Mouse (Mus musculus) bone marrow macrophage, adult 2 months (primary cell): ENCODE measurements around the gene Axin1. TPM values are rescaled to one million over a fixed set of nuclear protein-coding genes. Genes with fewer than 3 reads are reported as not detected.

Experiments
- H3K27ac ChIP-seq: 2 replicates; pipeline ENCODE4 v1.5.1; 2012; ENCODE audit warnings: low read depth, low read length; ENCODE audit not compliant: insufficient read depth
- H3K4me1 ChIP-seq: 2 replicates; pipeline ENCODE4 v1.6.1; 2012; ENCODE audit warnings: low read length; ENCODE audit not compliant: control insufficient read depth, insufficient read depth
- H3K4me3 ChIP-seq: 2 replicates; pipeline ENCODE4 v1.5.1; 2012; ENCODE audit warnings: mild to moderate bottlenecking, low read length, moderate library complexity; ENCODE audit not compliant: insufficient read depth
- CTCF ChIP-seq: IDR thresholded peaks from 2 replicates; pipeline ENCODE4 v1.5.1; 2012; ENCODE audit warnings: low read depth, mild to moderate bottlenecking, low read length, moderate library complexity
- POLR2A ChIP-seq: IDR thresholded peaks from 2 replicates; pipeline ENCODE4 v1.6.1; 2012; ENCODE audit warnings: mild to moderate bottlenecking, low read depth, low read length, borderline replicate concordance
- polyA plus RNA-seq: library from polyadenylated mRNA; stranded (reverse); fragments of >200 nt; gene quantifications from 2 replicates; pipeline ENCODE4 v1.2.4, GENCODE M21; 2012; ENCODE audit not compliant: missing spikeins, insufficient read depth, insufficient read length

Gene Axin1
- polyA plus RNA-seq, 1 experiment: 40.1 TPM

- no peak overlapping the region for H3K4me3 ChIP-seq
- TF ChIP-seq CTCF (peak; percentile 65), POLR2A (no peak)
Observed at GRCm38 (mm10) chr17:26119766-26120710, 18.4 kb upstream of the Axin1 start.

GRCm38 (mm10) chr17:26122431-26123140 lies 15.9 kb upstream of the Axin1 start:
- H3K4me3 ChIP-seq: no peak overlapping the region

More at GRCm38 (mm10) chr17:26119766-26120710, 18.4 kb upstream of the Axin1 start:
- no peak overlapping the region for H3K27ac ChIP-seq
- peaks cover 4% of the 10 kb centered on the region for H3K4me1 ChIP-seq

GRCm38 (mm10) chr17:26123267-26123684 lies 15.2 kb upstream of the Axin1 start, which contains the start of gene Mrpl28:
Gene Mrpl28 (plus strand): TSS chr17:26123500.
- peak within 1 kb of the TSS; percentile 17; the same call in 1 of the 2 replicates for H3K27ac ChIP-seq
- H3K4me1 ChIP-seq: peaks cover 4% of the 10 kb centered on the region
- peak within 1 kb of the TSS; percentile 83 for H3K4me3 ChIP-seq
- TF ChIP-seq CTCF (no peak), POLR2A (no peak)

More at GRCm38 (mm10) chr17:26122431-26123140, 15.9 kb upstream of the Axin1 start:
- TF ChIP-seq CTCF (no peak), POLR2A (no peak)
- H3K27ac ChIP-seq: no peak overlapping the region
- H3K4me1 ChIP-seq: peaks cover 4% of the 10 kb centered on the region

- no peak overlapping the region for H3K27ac ChIP-seq
- TF ChIP-seq POLR2A (no peak), CTCF (no peak)
- H3K4me3 ChIP-seq: peak overlapping the region; percentile 83
- peaks cover 4% of the 10 kb centered on the region for H3K4me1 ChIP-seq
Observed at GRCm38 (mm10) chr17:26124560-26124959, 13.9 kb upstream of the Axin1 start.

GRCm38 (mm10) chr17:26125226-26125625 lies 13.3 kb upstream of the Axin1 start:
- H3K4me1 ChIP-seq: peaks cover 4% of the 10 kb centered on the region
- TF ChIP-seq CTCF (no peak), POLR2A (no peak)
- no peak overlapping the region for H3K4me3 ChIP-seq
- no peak overlapping the region for H3K27ac ChIP-seq

GRCm38 (mm10) chr17:26131062-26131732 lies 7.3 kb upstream of the Axin1 start:
- TF ChIP-seq POLR2A: no peak
- no peak for TF ChIP-seq CTCF
- Histone ChIP-seq H3K27ac (no peak overlapping the region), H3K4me1 (no peaks in the 10 kb centered on the region), H3K4me3 (no peak overlapping the region)

GRCm38 (mm10) chr17:26131856-26132853 lies 6.3 kb upstream of the Axin1 start:
- TF ChIP-seq CTCF (no peak), POLR2A (no peak)
- Histone ChIP-seq H3K4me3 (no peak overlapping the region), H3K27ac (no peak overlapping the region), H3K4me1 (no peaks in the 10 kb centered on the region)

GRCm38 (mm10) chr17:26137106-26137750 lies 1.3 kb upstream of the Axin1 start:
- TF ChIP-seq POLR2A (no peak), CTCF (no peak)
- Histone ChIP-seq H3K27ac (no peak overlapping the region), H3K4me3 (no peak overlapping the region), H3K4me1 (peaks cover 10% of the 10 kb centered on the region; the same call in 1 of the 2 replicates)
